Comparison of ENCODE assay signal across 14 mouse cellular contexts in the genomic region with DNA sequence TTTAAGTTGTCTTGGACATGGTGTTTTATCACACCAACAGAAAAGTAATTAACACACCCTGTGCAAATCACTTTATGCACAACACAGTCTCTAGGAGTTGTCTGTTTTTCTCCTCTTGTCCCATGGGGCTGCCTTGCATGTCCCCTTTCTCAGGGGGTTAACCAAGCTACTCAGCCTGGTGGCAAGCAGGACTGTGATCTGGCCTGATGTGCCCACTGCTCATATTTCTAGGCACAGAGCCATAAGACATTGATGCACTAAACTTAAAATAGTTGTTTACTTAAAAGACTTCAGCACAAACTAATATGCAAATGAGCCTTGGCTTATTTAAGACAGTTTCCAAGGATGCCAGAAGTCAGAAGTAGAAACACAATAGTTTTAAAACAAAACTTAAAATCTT. TPM values are rescaled to one million over a fixed set of nuclear protein-coding genes. Genes with fewer than 3 reads are reported as not detected.
A peak's percentile ranks its signal among the peaks of the same experiment; 100 is the strongest.
DNase-seq lines count a peak whose midpoint lies in the region.
"Had no signal": no experiment of that assay in that cellular context is flagged by ENCODE, and none has a peak within 500 bp of the region (broad histone marks: within the 10 kb centered on the region; RNA-seq: fewer than 3 reads in every experiment).

No protein-coding gene starts in this region.

- intact Hi-C loops in gastrocnemius, postnatal 36 days (cut with DNase I), result no loop called here

- peak; percentile 60 for DNase-seq in gastrocnemius, adult 18-20 months (ENCODE audit: low spot score)
- DNase-seq in gastrocnemius, postnatal 4 days (ENCODE audit: low spot score in 2 of 2), result no peak
- DNase-seq in gastrocnemius, postnatal 25 days, result peak; percentile 21
- no peak for DNase-seq in gastrocnemius, postnatal 36 days
- peak; percentile 73 for DNase-seq in skeletal muscle tissue, adult 2 months (ENCODE audit: low read depth, low spot score)
- DNase-seq: adrenal gland, adult 8-10 months; adrenal gland, postnatal 14 days; adrenal gland, postnatal 36 days; B cell, adult 2 months; cerebellum, adult 11-12 months; cerebellum, adult 2 months; cerebellum, adult 9-10 months; cerebellum, postnatal 10 days; cerebellum, postnatal 25 days had no signal

RNA-seq across cellular contexts. Expression of a gene that starts 28.1 kb away (rescaled TPM):
- 100 to 1,000 TPM; 180 to 289 TPM for total RNA-seq in gastrocnemius, adult 18-20 months (2021)
- 10 to 100 TPM; 33.9 to 36.6 TPM for total RNA-seq in gastrocnemius, postnatal 4 days (2021)
- 100 to 1,000 TPM; 153 to 217 TPM for total RNA-seq in gastrocnemius, postnatal 25 days (2021)
- total RNA-seq in gastrocnemius, postnatal 36 days (2021), result 100 to 1,000 TPM; 303 to 317 TPM

RNA-seq across cellular contexts. Expression of a gene that starts 31.7 kb away (rescaled TPM):
- 10 to 100 TPM; 11.1 to 13.7 TPM for total RNA-seq in gastrocnemius, adult 18-20 months (2021)
- 10 to 100 TPM; 23.1 to 24.9 TPM for total RNA-seq in gastrocnemius, postnatal 4 days (2021)
- total RNA-seq in gastrocnemius, postnatal 25 days (2021), result 10 to 100 TPM; 10.3 to 10.7 TPM
- 10 to 100 TPM; 11.4 to 14.2 TPM for total RNA-seq in gastrocnemius, postnatal 36 days (2021)

Comparison
In these comparisons a context has a peak if more than half of its experiments do, and no peak if none do; other contexts are left out.
1. DNase-seq: peak in gastrocnemius, adult 18-20 months (single experiment), gastrocnemius, postnatal 25 days (single experiment) and skeletal muscle tissue, adult 2 months (single experiment); none in gastrocnemius, postnatal 4 days (0 of 2) and gastrocnemius, postnatal 36 days (0 of 2).
2. RNA of a gene that starts 28.1 kb away (total RNA-seq): 303 to 317 TPM in gastrocnemius, postnatal 36 days, 180 to 289 TPM in gastrocnemius, adult 18-20 months and 153 to 217 TPM in gastrocnemius, postnatal 25 days; 33.9 to 36.6 TPM in gastrocnemius, postnatal 4 days; every median in the first group is over 4 times any median in the second.